Mouse (Mus musculus) lung, postnatal 36 days (tissue): ENCODE data around the gene Gpc5.

Source experiments
- DNase-seq: peaks from one replicate; pipeline ENCODE4 v3.0.0; 2022; ENCODE audit warnings: mixed read lengths

Gene Gpc5

GRCm38 (mm10) chr14:115869127-115869526 is 777.1 kb downstream of the Gpc5 start:
- no peak for DNase-seq

GRCm38 (mm10) chr14:115976062-115976461 is 884.0 kb downstream of the Gpc5 start:
- no peak for DNase-seq

GRCm38 (mm10) chr14:115979233-115979632 is 887.2 kb downstream of the Gpc5 start:
- no peak for DNase-seq

- DNase-seq, result no peak
Measured at GRCm38 (mm10) chr14:115990764-115991163, 898.7 kb downstream of the Gpc5 start.

GRCm38 (mm10) chr14:115993520-115994106 is 901.6 kb downstream of the Gpc5 start:
- no peak for DNase-seq

- DNase-seq, result no peak
Measured at GRCm38 (mm10) chr14:115998931-115999330, 906.9 kb downstream of the Gpc5 start.

- no peak for DNase-seq
Measured at GRCm38 (mm10) chr14:116087010-116087409, 995.0 kb downstream of the Gpc5 start.

GRCm38 (mm10) chr14:116127943-116128342 is 1035.9 kb downstream of the Gpc5 start:
- DNase-seq, result no peak

GRCm38 (mm10) chr14:116137330-116137729 is 1045.3 kb downstream of the Gpc5 start:
- DNase-seq, result no peak

- no peak for DNase-seq
Measured at GRCm38 (mm10) chr14:116137772-116138171, 1045.8 kb downstream of the Gpc5 start.

- DNase-seq, result no peak
Measured at GRCm38 (mm10) chr14:116162586-116162985, 1070.6 kb downstream of the Gpc5 start.

GRCm38 (mm10) chr14:116167401-116167800 is 1075.4 kb downstream of the Gpc5 start:
- DNase-seq, result no peak

- no peak for DNase-seq
Measured at GRCm38 (mm10) chr14:116169129-116169528, 1077.1 kb downstream of the Gpc5 start.

GRCm38 (mm10) chr14:116186981-116187380 is 1095.0 kb downstream of the Gpc5 start:
- no peak for DNase-seq

- DNase-seq, result peak; percentile 7
Measured at GRCm38 (mm10) chr14:116206977-116207376, 1115.0 kb downstream of the Gpc5 start.

GRCm38 (mm10) chr14:116208581-116208980 is 1116.6 kb downstream of the Gpc5 start:
- DNase-seq, result no peak

- DNase-seq, result peak; percentile 7
Measured at GRCm38 (mm10) chr14:116209045-116209444, 1117.0 kb downstream of the Gpc5 start.

GRCm38 (mm10) chr14:116210304-116210703 is 1118.3 kb downstream of the Gpc5 start:
- DNase-seq, result no peak

- no peak for DNase-seq
Measured at GRCm38 (mm10) chr14:116212029-116212428, 1120.0 kb downstream of the Gpc5 start.

- DNase-seq, result no peak
Measured at GRCm38 (mm10) chr14:116258126-116258525, 1166.1 kb downstream of the Gpc5 start.

GRCm38 (mm10) chr14:116308541-116308940 is 1216.5 kb downstream of the Gpc5 start:
- DNase-seq, result no peak

GRCm38 (mm10) chr14:116317491-116317890 is 1225.5 kb downstream of the Gpc5 start:
- no peak for DNase-seq

- DNase-seq, result no peak
Measured at GRCm38 (mm10) chr14:116336182-116336581, 1244.2 kb downstream of the Gpc5 start.

- no peak for DNase-seq
Measured at GRCm38 (mm10) chr14:116338395-116338794, 1246.4 kb downstream of the Gpc5 start.

GRCm38 (mm10) chr14:116348560-116348959 is 1256.5 kb downstream of the Gpc5 start:
- no peak for DNase-seq
